Mouse (Mus musculus): ENCODE measurements around the gene Tusc2. TPM values are rescaled to one million over a fixed set of nuclear protein-coding genes. Genes with fewer than 3 reads are reported as not detected.

Gene Tusc2
- polyA plus RNA-seq, 1 experiment from 2014 or later, result 114 TPM

- no peak overlapping the region for H3K4me2 ChIP-seq
- WGBS, result 62% methylated on average over 9 of the region's 9 CpGs
- ATAC-seq (ENCODE audit: low read depth), result no peak
- H3K4me3 ChIP-seq, result no peak overlapping the region
- 0 out of 2 replicates have a peak overlapping the region, but pooled peaks have one; percentile 5 for H3K9ac ChIP-seq
- no peaks in the 10 kb centered on the region for H3K36me3 ChIP-seq
- peaks cover 76% of the 10 kb centered on the region for H3K4me1 ChIP-seq (replicated peaks)
- no peaks in the 10 kb centered on the region for H3K27me3 ChIP-seq
- 0 out of 2 replicates have a peak overlapping the region, but pooled peaks have one; percentile 2 for H3K27ac ChIP-seq (replicated peaks)
- H3K9me3 ChIP-seq, result no peaks in the 10 kb centered on the region
Observed at GRCm38 (mm10) chr9:107607653-107608245, 44.7 kb downstream of the Tusc2 start.

- H3K27ac ChIP-seq (replicated peaks), result 0 out of 2 replicates have a peak within 1 kb of the TSS, but pooled peaks have one; percentile 2
- peaks cover 76% of the 10 kb centered on the region for H3K4me1 ChIP-seq (replicated peaks)
Observed at GRCm38 (mm10) chr9:107608741-107609432, 45.8 kb downstream of the Tusc2 start, which contains the start of gene Sema3b. Gene Sema3b, minus strand, starts transcription at chr9:107609229.

DNA sequence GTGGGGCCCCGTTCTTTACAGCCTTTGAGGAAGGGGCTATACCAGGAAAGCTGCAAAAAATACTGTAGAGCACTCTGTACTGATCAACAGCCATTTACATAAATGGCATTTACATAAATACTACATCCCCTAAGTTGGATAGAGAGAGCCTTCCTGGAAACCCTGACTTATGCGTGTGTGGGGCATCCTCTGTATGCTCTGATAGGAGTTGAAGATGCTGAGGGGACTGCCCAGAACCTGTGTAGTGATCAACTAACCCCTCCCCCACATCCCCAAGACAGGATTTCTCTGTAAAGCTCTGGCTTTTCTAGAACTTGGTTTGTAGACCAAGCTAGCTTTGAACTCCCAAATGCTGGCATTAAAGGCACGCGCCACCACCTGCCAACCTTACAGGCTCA, 46.4 kb downstream of the Tusc2 start:
- 70% methylated on average over 4 of the region's 4 CpGs for WGBS
- no peak overlapping the region for H3K27ac ChIP-seq (replicated peaks)
- no peak overlapping the region for H3K9ac ChIP-seq
- no peaks in the 10 kb centered on the region for H3K27me3 ChIP-seq
- no peak for ATAC-seq (ENCODE audit: low read depth)
- no peak overlapping the region for H3K4me3 ChIP-seq
- no peaks in the 10 kb centered on the region for H3K9me3 ChIP-seq
- H3K36me3 ChIP-seq, result peaks cover 5% of the 10 kb centered on the region
- H3K4me1 ChIP-seq (replicated peaks), result peaks cover 71% of the 10 kb centered on the region
- no peak overlapping the region for H3K4me2 ChIP-seq

More at GRCm38 (mm10) chr9:107608741-107609432, 45.8 kb downstream of the Tusc2 start, which contains the start of gene Sema3b:
- Histone ChIP-seq H3K36me3 (no peaks in the 10 kb centered on the region), H3K27me3 (no peaks in the 10 kb centered on the region), H3K4me3 (no peak within 1 kb of the TSS), H3K9ac (peak within 1 kb of the TSS; percentile 26; the same call in 1 of the 2 replicates), H3K4me2 (no peak within 1 kb of the TSS), H3K9me3 (no peaks in the 10 kb centered on the region)
- 52% methylated on average over 12 of the region's 12 CpGs for WGBS
- no peak for ATAC-seq (ENCODE audit: low read depth)

DNA sequence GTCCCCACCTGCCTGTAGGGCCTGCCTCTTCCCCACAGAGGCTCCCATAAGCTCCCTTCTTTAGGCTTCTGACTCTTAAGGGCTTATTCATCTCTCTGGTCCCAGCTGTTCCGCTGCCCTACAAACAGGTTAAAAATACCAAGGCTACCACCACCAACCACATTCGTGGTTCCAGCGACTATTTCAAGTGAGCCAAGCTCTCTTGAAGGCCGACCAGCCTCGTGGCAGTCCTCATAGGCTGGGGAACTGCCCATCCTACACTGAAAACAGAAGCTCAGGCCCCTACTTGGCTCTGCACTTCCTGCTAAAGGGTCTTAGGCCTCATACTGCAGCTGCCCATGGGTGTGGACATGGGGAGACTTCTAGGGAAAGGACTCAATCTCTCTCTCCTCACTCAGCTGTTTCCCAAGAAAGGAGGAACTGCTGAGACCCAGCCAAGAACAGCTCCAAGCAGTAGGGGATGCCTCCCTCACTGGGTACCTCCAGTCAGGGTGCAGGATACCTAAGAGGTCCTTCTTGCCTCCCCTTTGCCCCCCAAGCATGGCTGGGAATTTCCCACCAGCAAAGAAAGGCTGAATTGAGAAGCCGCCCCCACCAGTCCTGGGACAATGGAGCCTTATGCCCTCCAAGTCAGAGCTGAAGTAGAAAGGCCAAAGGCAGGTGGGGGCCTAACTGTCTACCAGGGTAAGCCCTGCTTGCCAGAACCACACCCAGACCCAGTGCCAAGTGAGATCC, 48.6 kb downstream of the Tusc2 start:
- Histone ChIP-seq H3K27me3 (no peaks in the 10 kb centered on the region), H3K27ac (replicated peaks) (peak overlapping the region; percentile 98), H3K4me1 (replicated peaks) (peaks cover 62% of the 10 kb centered on the region), H3K4me3 (peak overlapping the region; percentile 28; the same call in 1 of the 2 replicates), H3K36me3 (peaks cover 27% of the 10 kb centered on the region), H3K4me2 (peak overlapping the region; percentile 55), H3K9me3 (no peaks in the 10 kb centered on the region), H3K9ac (peak overlapping the region; percentile 76)
- 73% methylated on average over 6 of the region's 6 CpGs for WGBS
- ATAC-seq (ENCODE audit: low read depth), result no peak; the same call in 1 of the 2 replicates

GRCm38 (mm10) chr9:107612191-107612944, 49.3 kb downstream of the Tusc2 start:
- Histone ChIP-seq H3K9ac (peak overlapping the region; percentile 76), H3K36me3 (peaks cover 33% of the 10 kb centered on the region), H3K4me3 (peak overlapping the region; percentile 28), H3K9me3 (no peaks in the 10 kb centered on the region), H3K27me3 (no peaks in the 10 kb centered on the region), H3K27ac (replicated peaks) (peak overlapping the region; percentile 98), H3K4me2 (peak overlapping the region; percentile 55), H3K4me1 (replicated peaks) (peaks cover 55% of the 10 kb centered on the region)
- peak; percentile 94 for ATAC-seq (ENCODE audit: low read depth)
- 2% methylated on average over 45 of the region's 48 CpGs for WGBS

DNA sequence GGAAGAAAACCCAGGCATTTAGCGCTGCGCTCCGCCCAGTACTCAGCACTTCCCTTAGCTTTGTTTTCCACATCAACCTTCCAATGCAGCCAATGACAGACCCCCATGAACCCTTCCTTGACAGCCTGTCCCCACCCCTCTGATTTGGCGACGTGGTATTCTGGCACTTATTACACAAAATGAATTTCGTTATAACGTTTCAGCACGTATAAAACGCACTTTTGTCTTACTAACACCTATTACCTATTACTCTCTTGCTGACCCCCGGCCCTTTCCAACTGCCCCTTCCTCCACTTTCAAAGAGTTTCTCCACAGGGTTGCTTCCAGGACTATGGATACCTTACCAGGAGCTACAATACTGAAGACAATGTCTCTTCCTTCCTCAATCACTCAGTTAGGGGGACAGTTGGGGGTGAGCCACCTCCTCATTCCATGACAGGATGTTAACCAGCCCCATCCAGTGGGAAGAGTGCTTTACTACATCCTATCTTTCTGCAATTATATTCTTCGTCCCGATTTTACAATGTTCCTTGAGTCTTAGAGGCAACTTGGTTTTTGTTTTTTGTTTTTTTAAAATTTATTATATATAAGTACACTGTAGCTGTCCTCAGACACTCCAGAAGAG, 50.0 kb downstream of the Tusc2 start:
- 9% methylated on average over 12 of the region's 12 CpGs for WGBS
- Histone ChIP-seq H3K4me2 (peak overlapping the region; percentile 55), H3K27me3 (no peaks in the 10 kb centered on the region), H3K36me3 (peaks cover 40% of the 10 kb centered on the region), H3K9me3 (no peaks in the 10 kb centered on the region), H3K4me1 (replicated peaks) (peaks cover 50% of the 10 kb centered on the region), H3K4me3 (peak overlapping the region; percentile 28), H3K9ac (peak overlapping the region; percentile 13), H3K27ac (replicated peaks) (peak overlapping the region; percentile 98)
- peak; percentile 55 for ATAC-seq (ENCODE audit: low read depth)

GRCm38 (mm10) chr9:107615035-107615434, 52.0 kb downstream of the Tusc2 start:
- Histone ChIP-seq H3K4me3 (no peak overlapping the region), H3K9me3 (no peaks in the 10 kb centered on the region), H3K27ac (replicated peaks) (peak overlapping the region; percentile 67), H3K36me3 (peaks cover 60% of the 10 kb centered on the region), H3K9ac (peak overlapping the region; percentile 31; the same call in 1 of the 2 replicates), H3K4me2 (no peak overlapping the region), H3K4me1 (replicated peaks) (peaks cover 54% of the 10 kb centered on the region), H3K27me3 (no peaks in the 10 kb centered on the region)
- no peak for ATAC-seq (ENCODE audit: low read depth)
- WGBS, result 47% methylated on average over 4 of the region's 4 CpGs

Other genes starting within 250 kb of the Tusc2 start
- gene Hemk1, start 224.9 kb upstream of the Tusc2 start, polyA plus RNA-seq (2015; fragmentation: Nextera tagmentation; extraction: Ambion mirVana), result 13.0 and 15.0 TPM in 2 replicates
- gene 6430571L13Rik, start 222.7 kb upstream of the Tusc2 start, polyA plus RNA-seq (2015; fragmentation: Nextera tagmentation; extraction: Ambion mirVana), result 6.4 and 6.5 TPM in 2 replicates
- gene Cacna2d2, start 163.6 kb upstream of the Tusc2 start, polyA plus RNA-seq (2015; fragmentation: Nextera tagmentation; extraction: Ambion mirVana), result 8.1 and 8.6 TPM in 2 replicates
- 43.4 and 44.4 TPM in 2 replicates for gene Tmem115, start 29.3 kb upstream of the Tusc2 start, polyA plus RNA-seq (2015; fragmentation: Nextera tagmentation; extraction: Ambion mirVana)
- gene Cyb561d2, start 21.1 kb upstream of the Tusc2 start, polyA plus RNA-seq (2015; fragmentation: Nextera tagmentation; extraction: Ambion mirVana), result 33.0 and 40.1 TPM in 2 replicates
- 66.7 and 73.7 TPM in 2 replicates for gene Nprl2, start 21.0 kb upstream of the Tusc2 start, polyA plus RNA-seq (2015; fragmentation: Nextera tagmentation; extraction: Ambion mirVana)
- 1.2 and 1.3 TPM in 2 replicates for gene Zmynd10, start 16.0 kb upstream of the Tusc2 start, polyA plus RNA-seq (2015; fragmentation: Nextera tagmentation; extraction: Ambion mirVana)
- 35.4 and 39.0 TPM in 2 replicates for gene Rassf1, start 11.7 kb upstream of the Tusc2 start, polyA plus RNA-seq (2015; fragmentation: Nextera tagmentation; extraction: Ambion mirVana)
- gene Hyal2, start 4.7 kb downstream of the Tusc2 start, polyA plus RNA-seq (2015; fragmentation: Nextera tagmentation; extraction: Ambion mirVana), result 76.8 and 77.5 TPM in 2 replicates
- 8.2 and 8.5 TPM in 2 replicates for gene Hyal1, start 13.7 kb downstream of the Tusc2 start, polyA plus RNA-seq (2015; fragmentation: Nextera tagmentation; extraction: Ambion mirVana)
- gene Naa80, start 15.6 kb downstream of the Tusc2 start, polyA plus RNA-seq (2015; fragmentation: Nextera tagmentation; extraction: Ambion mirVana), result 15.9 and 19.0 TPM in 2 replicates
- gene Hyal3, start 17.6 kb downstream of the Tusc2 start, polyA plus RNA-seq (2015; fragmentation: Nextera tagmentation; extraction: Ambion mirVana), result 1.9 and 2.0 TPM in 2 replicates
- gene Ifrd2, start 24.4 kb downstream of the Tusc2 start, polyA plus RNA-seq (2015; fragmentation: Nextera tagmentation; extraction: Ambion mirVana), result 13.5 and 17.4 TPM in 2 replicates
- gene Sema3b, start 46.0 kb downstream of the Tusc2 start, polyA plus RNA-seq (2015; fragmentation: Nextera tagmentation; extraction: Ambion mirVana), result 6.5 and 9.0 TPM in 2 replicates
- 350 and 384 TPM in 2 replicates for gene Gnai2, start 72.1 kb downstream of the Tusc2 start, polyA plus RNA-seq (2015; fragmentation: Nextera tagmentation; extraction: Ambion mirVana)
- gene Slc38a3, start 106.3 kb downstream of the Tusc2 start, polyA plus RNA-seq (2015; fragmentation: Nextera tagmentation; extraction: Ambion mirVana), result 23.9 and 25.6 TPM in 2 replicates
- gene Gnat1, start 116.5 kb downstream of the Tusc2 start, polyA plus RNA-seq (2015; fragmentation: Nextera tagmentation; extraction: Ambion mirVana), result 0.96 and 2.4 TPM in 2 replicates
- 12.2 and 13.2 TPM in 2 replicates for gene Sema3f, start 147.2 kb downstream of the Tusc2 start, polyA plus RNA-seq (2015; fragmentation: Nextera tagmentation; extraction: Ambion mirVana)
- gene Rbm5, start 207.7 kb downstream of the Tusc2 start, polyA plus RNA-seq (2015; fragmentation: Nextera tagmentation; extraction: Ambion mirVana), result 252 and 279 TPM in 2 replicates

All from neural tube, embryonic 13.5 days (tissue).